Mouse (Mus musculus) gastrocnemius, postnatal 10 days (tissue): ENCODE measurements at regions not wholly inside any gene's neighbourhood (a gene's known extent, or its start where the extent isn't known, plus 50 kb on each side); places are given as distances from the start of the nearest gene placed in this dataset.
A peak's percentile ranks its signal among the peaks of the same experiment; 100 is the strongest.

Experiments used
- DNase-seq: peaks from one replicate; pipeline ENCODE4 v3.0.0; 2021; ENCODE audit warnings: mixed read lengths

GRCm38 (mm10) chr8:115626396-115627136 lies 81.0 kb downstream of the Maf start:
- DNase-seq, result no peak

GRCm38 (mm10) chr8:115625072-115625471 lies 82.5 kb downstream of the Maf start:
- DNase-seq, result no peak

GRCm38 (mm10) chr8:115618049-115618760 lies 89.4 kb downstream of the Maf start:
- no peak for DNase-seq

GRCm38 (mm10) chr8:115616871-115617605 lies 90.6 kb downstream of the Maf start:
- no peak for DNase-seq

- DNase-seq, result no peak
These were observed 93.5 kb downstream of the Maf start for GRCm38 (mm10) chr8:115613946-115614584.

- DNase-seq, result no peak
These were observed 95.5 kb downstream of the Maf start for GRCm38 (mm10) chr8:115612119-115612518.

GRCm38 (mm10) chr8:115599771-115600170 lies 107.8 kb downstream of the Maf start:
- no peak for DNase-seq

GRCm38 (mm10) chr8:115597226-115597953 lies 110.2 kb downstream of the Maf start:
- peak; percentile 41 for DNase-seq

- DNase-seq, result no peak
These were observed 117.9 kb downstream of the Maf start for GRCm38 (mm10) chr8:115589721-115590120.

GRCm38 (mm10) chr8:115589076-115589475 lies 118.5 kb downstream of the Maf start:
- no peak for DNase-seq

- peak; percentile 49 for DNase-seq
These were observed 123.2 kb downstream of the Maf start for GRCm38 (mm10) chr8:115584311-115584907.

- DNase-seq, result no peak
These were observed 124.4 kb downstream of the Maf start for GRCm38 (mm10) chr8:115583221-115583620.

- no peak for DNase-seq
These were observed 125.6 kb downstream of the Maf start for GRCm38 (mm10) chr8:115581940-115582517.

GRCm38 (mm10) chr8:115568394-115568793 lies 139.2 kb downstream of the Maf start:
- DNase-seq, result no peak

GRCm38 (mm10) chr8:115565768-115566167 lies 141.8 kb downstream of the Maf start:
- DNase-seq, result no peak

GRCm38 (mm10) chr8:115562362-115562761 lies 145.2 kb downstream of the Maf start:
- no peak for DNase-seq

GRCm38 (mm10) chr8:115560985-115561916 lies 146.3 kb downstream of the Maf start:
- DNase-seq, result no peak

- DNase-seq, result no peak
These were observed 152.1 kb downstream of the Maf start for GRCm38 (mm10) chr8:115555452-115555851.

GRCm38 (mm10) chr8:115554185-115554584 lies 153.4 kb downstream of the Maf start:
- DNase-seq, result no peak

- DNase-seq, result no peak
These were observed 156.3 kb downstream of the Maf start for GRCm38 (mm10) chr8:115551262-115551661.
